Mouse (Mus musculus) kidney, embryonic 15.5 days (tissue): ENCODE data around the gene Plekhg3. TPM values are rescaled to one million over a fixed set of nuclear protein-coding genes. Genes with fewer than 3 reads are reported as not detected.

Source experiments
- ATAC-seq: fragments of 200-750 bp; cut with Nextera tagmentation; replicated peaks from 2 replicates; pipeline ENCODE4 v1.8.0; 2017; ENCODE audit warnings: moderate TSS enrichment; ENCODE audit not compliant: low FRiP score
- H3K27ac ChIP-seq: fragments of 300-500 bp; sonication (generic); 2 replicates; pipeline ENCODE4 v1.5.1; 2015; ENCODE audit warnings: mild to moderate bottlenecking, inconsistent platforms
- H3K27me3 ChIP-seq: fragments of 300-500 bp; sonication (generic); 2 replicates; pipeline ENCODE4 v1.6.1; 2015; ENCODE audit warnings: inconsistent platforms
- H3K36me3 ChIP-seq: fragments of 300-500 bp; sonication (generic); 2 replicates; pipeline ENCODE4 v1.6.1; 2015; ENCODE audit warnings: inconsistent platforms
- H3K4me1 ChIP-seq: fragments of 300-500 bp; sonication (generic); 2 replicates; pipeline ENCODE4 v1.6.1; 2015; ENCODE audit warnings: inconsistent platforms
- H3K4me2 ChIP-seq: fragments of 300-500 bp; sonication (generic); 2 replicates; pipeline ENCODE4 v1.6.1; 2015; ENCODE audit warnings: moderate library complexity, mild to moderate bottlenecking, inconsistent platforms
- H3K4me3 ChIP-seq: fragments of 300-500 bp; sonication (generic); replicated peaks from 2 replicates; pipeline ENCODE4 v1.5.1; 2015; ENCODE audit warnings: mild to moderate bottlenecking, inconsistent platforms
- H3K9ac ChIP-seq: fragments of 300-500 bp; sonication (generic); 2 replicates; pipeline ENCODE4 v1.6.1; 2015; ENCODE audit warnings: mild to moderate bottlenecking, inconsistent platforms
- H3K9me3 ChIP-seq: fragments of 300-500 bp; sonication (generic); replicated peaks from 2 replicates; pipeline ENCODE4 v1.6.1; 2016; ENCODE audit warnings: inconsistent platforms
- WGBS: fragments of 180-500 bp; shearing (Covaris S2); methylation state at CpG from one replicate; pipeline ENCODE4 v1.1.7; 2015; ENCODE audit warnings: mixed read lengths; 5-methylcytosine and 5-hydroxymethylcytosine counted together
- polyA plus RNA-seq: library from polyadenylated mRNA; unstranded; fragments of >200 nt; fragmentation: Nextera tagmentation; extraction: Ambion mirVana; gene quantifications from 2 replicates; pipeline ENCODE4 v1.2.1, GENCODE M21; 2015

Gene Plekhg3
- polyA plus RNA-seq, 1 experiment from 2014 or later: 18.2 TPM

DNA sequence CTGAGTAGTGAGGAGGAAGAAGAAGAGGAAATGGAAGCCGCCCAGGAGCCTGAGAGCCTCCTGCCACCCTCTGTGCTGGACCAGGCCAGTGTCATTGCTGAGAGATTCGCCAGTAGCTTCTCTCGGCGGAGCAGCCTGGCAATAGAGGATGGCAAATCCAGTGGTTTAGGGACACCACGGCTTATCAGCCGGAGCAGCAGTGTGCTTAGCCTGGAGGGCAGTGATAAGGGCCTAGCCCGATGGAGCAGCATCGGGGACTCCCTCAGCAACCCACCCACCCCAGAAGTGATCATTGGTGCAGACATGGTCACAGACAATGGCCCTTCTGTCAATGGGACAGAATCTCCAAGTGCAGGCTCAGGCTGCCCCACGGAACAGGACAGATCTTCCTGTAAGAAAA is 45.4 kb downstream of the Plekhg3 start:
- Histone ChIP-seq H3K4me1 (peaks cover 38% of the 10 kb centered on the region), H3K27ac (no peak overlapping the region), H3K9me3 (no peaks in the 10 kb centered on the region), H3K4me2 (no peak overlapping the region), H3K27me3 (no peaks in the 10 kb centered on the region), H3K9ac (no peak overlapping the region), H3K4me3 (no peak overlapping the region), H3K36me3 (peaks cover 65% of the 10 kb centered on the region)
- ATAC-seq: no peak
- 92% methylated on average over 9 of the region's 9 CpGs for WGBS

- Histone ChIP-seq H3K9ac (no peak overlapping the region), H3K27me3 (no peaks in the 10 kb centered on the region), H3K4me3 (no peak overlapping the region), H3K4me2 (no peak overlapping the region), H3K9me3 (no peaks in the 10 kb centered on the region), H3K4me1 (peaks cover 31% of the 10 kb centered on the region), H3K36me3 (peaks cover 65% of the 10 kb centered on the region), H3K27ac (no peak overlapping the region)
- WGBS: 96% methylated on average over 8 of the region's 8 CpGs
- no peak for ATAC-seq
These were observed 46.1 kb downstream of the Plekhg3 start for GRCm38 (mm10) chr12:76576806-76577205.

DNA sequence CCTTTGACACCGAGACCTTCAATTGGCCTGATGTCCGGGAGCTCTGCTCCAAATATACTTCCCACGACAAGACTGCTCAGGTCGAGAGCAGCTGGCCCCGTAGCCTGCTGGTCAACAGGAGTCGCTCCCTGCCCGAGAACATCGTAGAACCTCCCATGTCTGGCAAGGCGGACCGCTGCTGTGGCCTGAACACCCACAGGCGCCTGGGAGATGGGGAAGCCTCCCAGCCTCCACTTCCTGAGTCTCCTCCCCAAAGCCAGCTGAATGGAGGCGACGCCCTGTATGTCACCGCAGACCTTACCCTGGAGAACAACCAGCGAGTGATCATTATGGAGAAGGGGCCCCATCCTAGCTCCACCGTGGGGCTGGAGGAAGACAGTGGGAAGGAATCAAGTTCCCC is 47.2 kb downstream of the Plekhg3 start:
- Histone ChIP-seq H3K4me3 (no peak overlapping the region), H3K9me3 (no peaks in the 10 kb centered on the region), H3K27ac (no peak overlapping the region), H3K4me1 (peaks cover 30% of the 10 kb centered on the region), H3K27me3 (no peaks in the 10 kb centered on the region), H3K36me3 (peaks cover 65% of the 10 kb centered on the region), H3K4me2 (no peak overlapping the region), H3K9ac (no peak overlapping the region)
- no peak for ATAC-seq
- WGBS: 91% methylated on average over 16 of the region's 16 CpGs

GRCm38 (mm10) chr12:76578465-76578864 is 47.8 kb downstream of the Plekhg3 start:
- Histone ChIP-seq H3K36me3 (peaks cover 62% of the 10 kb centered on the region), H3K4me3 (no peak overlapping the region), H3K9ac (no peak overlapping the region), H3K4me2 (no peak overlapping the region), H3K9me3 (no peaks in the 10 kb centered on the region), H3K27ac (no peak overlapping the region), H3K4me1 (peaks cover 29% of the 10 kb centered on the region), H3K27me3 (no peaks in the 10 kb centered on the region)
- ATAC-seq: no peak
- WGBS: 57% methylated on average over 2 of the region's 2 CpGs

GRCm38 (mm10) chr12:76579806-76580205 is 49.1 kb downstream of the Plekhg3 start:
- H3K4me1 ChIP-seq: peaks cover 25% of the 10 kb centered on the region
- WGBS: 76% methylated on average over 1 of the region's 1 CpGs
- H3K4me2 ChIP-seq: no peak overlapping the region
- no peak overlapping the region for H3K9ac ChIP-seq
- no peak for ATAC-seq
- no peak overlapping the region for H3K4me3 ChIP-seq
- no peaks in the 10 kb centered on the region for H3K27me3 ChIP-seq
- peaks cover 52% of the 10 kb centered on the region for H3K36me3 ChIP-seq
- no peaks in the 10 kb centered on the region for H3K9me3 ChIP-seq
- H3K27ac ChIP-seq: no peak overlapping the region

- Histone ChIP-seq H3K27ac (peak overlapping the region; percentile 43), H3K4me3 (no peak overlapping the region), H3K9ac (no peak overlapping the region), H3K9me3 (no peaks in the 10 kb centered on the region), H3K27me3 (no peaks in the 10 kb centered on the region), H3K4me2 (no peak overlapping the region), H3K36me3 (peaks cover 28% of the 10 kb centered on the region), H3K4me1 (peaks cover 25% of the 10 kb centered on the region)
- ATAC-seq: no peak
- WGBS: 81% methylated on average over 3 of the region's 3 CpGs
These were observed 51.4 kb downstream of the Plekhg3 start for GRCm38 (mm10) chr12:76582139-76582538.

- H3K4me1 ChIP-seq: peaks cover 24% of the 10 kb centered on the region
- H3K4me3 ChIP-seq: no peak overlapping the region
- H3K27me3 ChIP-seq: no peaks in the 10 kb centered on the region
- no peaks in the 10 kb centered on the region for H3K9me3 ChIP-seq
- 0 out of 2 replicates have a peak overlapping the region, but pooled peaks have one; percentile 5 for H3K9ac ChIP-seq
- peak overlapping the region; percentile 43 for H3K27ac ChIP-seq
- H3K36me3 ChIP-seq: peaks cover 21% of the 10 kb centered on the region
- no peak overlapping the region for H3K4me2 ChIP-seq
- ATAC-seq: peak; percentile 73
- 19% methylated on average over 6 of the region's 6 CpGs for WGBS
These were observed 52.1 kb downstream of the Plekhg3 start for GRCm38 (mm10) chr12:76582841-76583240.

DNA sequence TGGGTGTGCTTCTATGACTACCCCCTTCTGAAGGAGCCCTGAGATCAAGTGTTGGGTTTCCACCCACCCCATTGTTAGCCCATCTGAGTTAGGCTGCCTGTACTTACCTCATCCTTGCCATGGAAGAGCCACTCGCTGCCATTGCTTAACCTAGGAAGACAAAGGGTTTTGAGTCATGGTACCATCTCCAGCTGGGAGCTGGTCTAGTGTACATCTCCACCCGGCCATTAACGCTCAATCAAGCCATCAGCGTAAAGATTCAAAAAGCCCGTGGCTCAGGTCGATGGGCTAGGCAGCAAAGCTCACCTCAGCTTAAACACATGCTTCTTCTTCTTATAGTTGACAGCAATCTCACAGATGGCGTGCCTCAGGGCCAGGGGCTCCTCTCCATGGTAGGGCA is 52.8 kb downstream of the Plekhg3 start:
- H3K4me1 ChIP-seq: peaks cover 20% of the 10 kb centered on the region
- no peak overlapping the region for H3K9ac ChIP-seq

DNA sequence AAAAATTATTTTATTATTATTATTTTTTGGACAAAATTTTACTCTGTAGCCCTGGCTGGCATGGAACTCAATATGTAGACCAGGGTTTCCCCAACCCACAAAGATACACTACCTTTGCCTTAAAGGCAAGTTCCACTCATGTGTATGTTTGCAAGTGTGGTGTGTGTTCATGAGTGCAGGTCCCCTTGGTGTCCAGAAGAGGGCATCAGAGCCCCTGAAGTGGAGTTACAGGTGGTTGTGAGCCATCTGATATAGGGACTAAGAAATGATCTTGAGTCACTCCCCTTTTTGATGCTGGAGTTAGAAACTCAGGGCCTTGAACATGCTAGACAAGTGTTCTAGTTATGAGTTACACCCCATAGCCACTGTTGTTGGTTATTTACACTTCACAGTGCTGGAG is 54.3 kb downstream of the Plekhg3 start:
- Histone ChIP-seq H3K9ac (no peak overlapping the region), H3K36me3 (peaks cover 3% of the 10 kb centered on the region; the same call in 1 of the 2 replicates), H3K27ac (no peak overlapping the region), H3K4me3 (no peak overlapping the region), H3K27me3 (no peaks in the 10 kb centered on the region), H3K4me1 (peaks cover 31% of the 10 kb centered on the region), H3K9me3 (no peaks in the 10 kb centered on the region), H3K4me2 (no peak overlapping the region)
- ATAC-seq: no peak

More for the DNA sequence above, 52.8 kb downstream of the Plekhg3 start:
- Histone ChIP-seq H3K36me3 (peaks cover 15% of the 10 kb centered on the region), H3K27ac (no peak overlapping the region), H3K27me3 (no peaks in the 10 kb centered on the region), H3K4me2 (no peak overlapping the region), H3K4me3 (no peak overlapping the region), H3K9me3 (no peaks in the 10 kb centered on the region)
- ATAC-seq: no peak
- WGBS: 94% methylated on average over 7 of the region's 7 CpGs

DNA sequence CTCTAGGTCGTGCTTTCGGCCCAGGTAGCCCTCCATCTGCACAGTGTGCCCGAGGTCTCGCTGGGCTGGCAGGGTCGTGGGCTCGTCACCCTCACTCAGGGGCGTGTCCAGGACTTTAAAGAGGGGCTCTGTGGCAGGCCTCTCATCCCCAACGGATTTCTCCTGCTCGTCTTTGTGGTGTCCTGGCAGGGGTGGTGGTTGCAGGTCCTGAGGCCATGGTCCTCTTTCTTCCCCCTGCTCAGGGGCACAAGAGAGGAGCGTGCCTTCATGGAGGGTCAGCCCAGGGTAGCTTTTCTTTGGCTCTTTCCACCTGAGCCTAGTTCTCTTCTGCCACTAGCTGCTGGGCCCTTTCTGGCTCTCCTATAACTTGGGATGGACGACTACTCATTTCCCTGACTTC is 56.7 kb downstream of the Plekhg3 start:
- ATAC-seq: no peak
- H3K27ac ChIP-seq: no peak overlapping the region

GRCm38 (mm10) chr12:76589531-76589930 is 58.8 kb downstream of the Plekhg3 start:
- Histone ChIP-seq H3K4me1 (peaks cover 27% of the 10 kb centered on the region), H3K36me3 (no peaks in the 10 kb centered on the region), H3K4me3 (no peak overlapping the region), H3K27me3 (peaks cover 6% of the 10 kb centered on the region; the same call in 1 of the 2 replicates), H3K9ac (no peak overlapping the region), H3K27ac (peak overlapping the region; percentile 23; the same call in 1 of the 2 replicates), H3K4me2 (0 out of 2 replicates have a peak overlapping the region, but pooled peaks have one; percentile 8), H3K9me3 (no peaks in the 10 kb centered on the region)
- WGBS: 32% methylated on average over 6 of the region's 6 CpGs
- no peak for ATAC-seq

More for the DNA sequence above, 56.7 kb downstream of the Plekhg3 start:
- Histone ChIP-seq H3K9ac (no peak overlapping the region), H3K9me3 (no peaks in the 10 kb centered on the region), H3K4me3 (no peak overlapping the region), H3K27me3 (no peaks in the 10 kb centered on the region), H3K4me1 (peaks cover 26% of the 10 kb centered on the region), H3K4me2 (no peak overlapping the region), H3K36me3 (no peaks in the 10 kb centered on the region)
- WGBS: 68% methylated on average over 11 of the region's 11 CpGs

GRCm38 (mm10) chr12:76591037-76591436 is 60.3 kb downstream of the Plekhg3 start:
- peaks cover 27% of the 10 kb centered on the region for H3K4me1 ChIP-seq
- no peak overlapping the region for H3K4me2 ChIP-seq
- H3K27ac ChIP-seq: no peak overlapping the region
- no peak overlapping the region for H3K9ac ChIP-seq
- no peak for ATAC-seq
- H3K27me3 ChIP-seq: peaks cover 12% of the 10 kb centered on the region; the same call in 1 of the 2 replicates
- no peaks in the 10 kb centered on the region for H3K9me3 ChIP-seq
- H3K36me3 ChIP-seq: no peaks in the 10 kb centered on the region
- H3K4me3 ChIP-seq: no peak overlapping the region
- 82% methylated on average over 3 of the region's 3 CpGs for WGBS

DNA sequence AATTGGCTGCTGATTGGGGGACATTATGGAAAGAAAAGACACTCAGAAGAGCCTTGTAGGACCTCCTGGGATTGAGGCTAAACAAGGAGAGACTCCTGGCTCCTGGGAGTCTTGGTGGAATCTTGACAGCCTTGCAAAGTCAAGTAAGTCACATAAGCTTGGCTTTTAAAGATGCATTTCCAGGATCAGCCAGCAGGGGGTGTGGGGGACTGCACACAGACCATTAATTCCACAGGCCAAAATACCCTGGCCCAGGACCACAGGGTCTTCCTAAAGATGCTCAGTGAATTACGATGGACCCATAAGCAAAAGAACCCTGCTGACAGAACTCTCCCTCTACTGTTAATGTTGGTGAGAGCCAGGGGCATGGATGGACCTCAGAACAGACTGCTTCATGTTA is 61.5 kb downstream of the Plekhg3 start:
- WGBS: 47% methylated on average over 1 of the region's 1 CpGs
- no peak overlapping the region for H3K4me2 ChIP-seq
- no peaks in the 10 kb centered on the region for H3K36me3 ChIP-seq
- no peak for ATAC-seq
- peaks cover 27% of the 10 kb centered on the region for H3K4me1 ChIP-seq
- H3K27me3 ChIP-seq: peaks cover 15% of the 10 kb centered on the region
- H3K9ac ChIP-seq: no peak overlapping the region
- no peaks in the 10 kb centered on the region for H3K9me3 ChIP-seq
- no peak overlapping the region for H3K27ac ChIP-seq
- no peak overlapping the region for H3K4me3 ChIP-seq
